Mouse (Mus musculus) limb, embryonic 14.5 days (tissue): ENCODE data around the gene Maml2. TPM values are rescaled to one million over a fixed set of nuclear protein-coding genes. Genes with fewer than 3 reads are reported as not detected.

Experiments
- ATAC-seq: fragments of 200-750 bp; cut with Nextera tagmentation; 2 replicates; pipeline ENCODE4 v1.8.0; 2017; ENCODE audit warnings: low read depth, moderate number of reproducible peaks, moderate TSS enrichment; ENCODE audit not compliant: low FRiP score
- DNase-seq: peaks from one replicate; pipeline ENCODE4 v3.0.0-alpha.2; 2015; ENCODE audit warnings: low spot score
- H3K27ac ChIP-seq: fragments of 300-500 bp; sonication (generic); replicated peaks from 2 replicates; pipeline ENCODE4 v1.5.1; 2014; ENCODE audit warnings: low read depth, mild to moderate bottlenecking, low read length, moderate library complexity, mixed read lengths
- H3K27me3 ChIP-seq: fragments of 300-500 bp; sonication (generic); 2 replicates; pipeline ENCODE4 v1.6.1; 2014; ENCODE audit warnings: low read length, mixed read lengths; ENCODE audit not compliant: control insufficient read depth, insufficient read depth
- H3K36me3 ChIP-seq: fragments of 300-500 bp; sonication (generic); 2 replicates; pipeline ENCODE4 v1.6.1; 2014; ENCODE audit warnings: mild to moderate bottlenecking, low read length, moderate library complexity, mixed read lengths; ENCODE audit not compliant: control insufficient read depth, insufficient read depth
- H3K4me1 ChIP-seq: fragments of 300-500 bp; sonication (generic); 2 replicates; pipeline ENCODE4 v1.6.1; 2014; ENCODE audit warnings: antibody characterized with exemption, low read length, mixed read lengths; ENCODE audit not compliant: control insufficient read depth, insufficient read depth
- H3K4me2 ChIP-seq: fragments of 300-500 bp; sonication (generic); replicated peaks from 2 replicates; pipeline ENCODE4 v1.6.1; 2014; ENCODE audit warnings: low read depth, mild to moderate bottlenecking, low read length, moderate library complexity; ENCODE audit not compliant: severe bottlenecking
- H3K4me3 ChIP-seq: fragments of 300-500 bp; sonication (generic); replicated peaks from 2 replicates; pipeline ENCODE4 v1.5.1; 2014; ENCODE audit warnings: low read length
- H3K9ac ChIP-seq: fragments of 300-500 bp; sonication (generic); 2 replicates; pipeline ENCODE4 v1.6.1; 2014; ENCODE audit warnings: mild to moderate bottlenecking, low read depth, low read length, moderate library complexity; ENCODE audit not compliant: severe bottlenecking
- H3K9me3 ChIP-seq: fragments of 300-500 bp; sonication (generic); 2 replicates; pipeline ENCODE4 v1.6.1; 2016; ENCODE audit warnings: low read length; ENCODE audit not compliant: control insufficient read depth
- POLR2A ChIP-seq: fragments of 200-500 bp; IDR thresholded peaks from 2 replicates; pipeline ENCODE4 v1.8.0; 2012; ENCODE audit warnings: inconsistent platforms, mild to moderate bottlenecking, moderate library complexity, borderline replicate concordance; ENCODE audit not compliant: insufficient read depth, insufficient read length; ENCODE audit errors: extremely low read depth
- WGBS: fragments of 180-500 bp; shearing (Covaris S2); extraction: QIAGEN DNeasy Blood & Tissue Kit; methylation state at CpG from one replicate; pipeline ENCODE4 v1.1.7; 2014; 5-methylcytosine and 5-hydroxymethylcytosine counted together
- polyA plus RNA-seq, 2 experiments: library from polyadenylated mRNA; depleted of rRNA in 1 of 2; stranded (reverse) in 1 of 2; unstranded in 1 of 2; fragments of >200 nt; fragmentation: Nextera tagmentation in 1 of 2; extraction: Ambion mirVana in 1 of 2; gene quantifications; 2 replicates each; pipeline versions ENCODE4 v1.2.1 to v1.2.3; 2012 to 2014

Gene Maml2
- polyA plus RNA-seq, 2 experiments, result 9.9 to 10.7 TPM

DNA sequence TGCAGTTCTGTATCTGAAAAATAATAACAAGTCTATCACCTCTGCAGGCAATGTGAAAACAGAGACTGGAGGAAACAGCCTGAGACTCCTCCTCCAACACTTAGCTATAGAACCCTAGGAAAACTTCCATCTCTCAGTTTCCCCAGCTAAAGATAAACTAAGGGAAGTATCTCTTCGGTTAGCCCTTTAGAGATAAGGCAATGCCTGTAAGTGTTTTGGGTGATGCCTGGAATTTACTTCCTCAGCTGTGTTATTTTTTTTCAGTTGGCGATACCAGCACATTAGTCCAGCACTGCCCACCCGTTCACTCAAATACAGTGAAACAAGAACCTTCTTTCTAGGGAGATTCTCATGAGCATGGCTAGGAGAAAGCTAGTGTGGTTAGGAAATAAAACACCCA, 36.8 kb upstream of the Maml2 start:
- H3K4me3 ChIP-seq, result no peak overlapping the region
- H3K4me2 ChIP-seq, result no peak overlapping the region
- WGBS, result 77% methylated on average over 3 of the region's 3 CpGs
- no peak overlapping the region for H3K27ac ChIP-seq
- TF ChIP-seq POLR2A, result no peak
- no peaks in the 10 kb centered on the region for H3K36me3 ChIP-seq
- no peak overlapping the region for H3K9ac ChIP-seq
- H3K27me3 ChIP-seq, result no peaks in the 10 kb centered on the region
- no peaks in the 10 kb centered on the region for H3K9me3 ChIP-seq
- ATAC-seq, result no peak
- no peaks in the 10 kb centered on the region for H3K4me1 ChIP-seq
- DNase-seq, result no peak

DNA sequence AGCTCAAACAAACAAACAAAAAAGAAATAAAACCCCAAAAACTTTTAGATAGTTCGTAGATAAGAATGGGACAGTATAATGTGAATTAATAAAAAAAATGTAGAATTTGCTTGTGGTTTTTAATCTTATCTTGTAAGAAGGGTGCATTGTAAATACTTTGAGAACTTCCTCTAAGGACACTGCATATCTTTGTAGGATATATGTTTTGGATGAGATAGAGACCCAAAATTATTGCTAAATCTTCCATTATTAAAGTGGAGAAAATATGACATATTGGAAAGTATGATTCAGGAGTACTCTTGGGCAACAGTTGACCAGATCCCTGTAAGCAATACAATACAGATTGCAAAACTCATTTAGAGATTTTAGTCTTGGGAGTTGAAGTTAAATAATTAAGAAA, 24.5 kb upstream of the Maml2 start:
- H3K36me3 ChIP-seq, result no peaks in the 10 kb centered on the region
- H3K27me3 ChIP-seq, result no peaks in the 10 kb centered on the region
- ATAC-seq, result no peak
- H3K4me2 ChIP-seq, result no peak overlapping the region
- no peak for DNase-seq
- TF ChIP-seq POLR2A, result no peak
- H3K9ac ChIP-seq, result no peak overlapping the region
- H3K4me1 ChIP-seq, result no peaks in the 10 kb centered on the region
- 84% methylated on average over 1 of the region's 1 CpGs for WGBS
- H3K27ac ChIP-seq, result no peak overlapping the region
- H3K4me3 ChIP-seq, result no peak overlapping the region
- H3K9me3 ChIP-seq, result no peaks in the 10 kb centered on the region

DNA sequence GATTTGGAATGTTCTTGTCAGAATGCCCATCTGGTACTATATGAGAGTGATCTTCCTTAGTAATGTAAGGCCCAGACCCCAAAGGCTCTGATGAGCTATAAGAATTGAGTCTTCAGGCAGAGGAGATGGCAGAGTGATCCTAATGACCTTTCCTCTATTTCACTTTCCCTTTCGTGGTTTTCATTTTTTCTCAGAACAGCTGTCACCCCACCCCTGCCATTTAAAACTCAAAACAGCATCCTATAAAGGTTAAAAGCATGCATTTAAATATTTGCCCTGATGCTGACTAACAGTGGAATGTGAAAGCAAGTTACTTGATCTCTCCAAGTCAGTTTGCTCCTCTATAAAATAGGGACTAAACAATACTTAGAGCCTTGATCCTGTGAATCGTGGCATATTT, 10.3 kb upstream of the Maml2 start:
- Histone ChIP-seq H3K27ac (no peak overlapping the region), H3K9ac (no peak overlapping the region), H3K27me3 (no peaks in the 10 kb centered on the region), H3K4me1 (no peaks in the 10 kb centered on the region), H3K9me3 (no peaks in the 10 kb centered on the region), H3K4me2 (no peak overlapping the region), H3K4me3 (no peak overlapping the region), H3K36me3 (no peaks in the 10 kb centered on the region)
- WGBS, result 40% methylated on average over 2 of the region's 2 CpGs
- no peak for TF ChIP-seq POLR2A
- no peak for ATAC-seq
- DNase-seq, result no peak

DNA sequence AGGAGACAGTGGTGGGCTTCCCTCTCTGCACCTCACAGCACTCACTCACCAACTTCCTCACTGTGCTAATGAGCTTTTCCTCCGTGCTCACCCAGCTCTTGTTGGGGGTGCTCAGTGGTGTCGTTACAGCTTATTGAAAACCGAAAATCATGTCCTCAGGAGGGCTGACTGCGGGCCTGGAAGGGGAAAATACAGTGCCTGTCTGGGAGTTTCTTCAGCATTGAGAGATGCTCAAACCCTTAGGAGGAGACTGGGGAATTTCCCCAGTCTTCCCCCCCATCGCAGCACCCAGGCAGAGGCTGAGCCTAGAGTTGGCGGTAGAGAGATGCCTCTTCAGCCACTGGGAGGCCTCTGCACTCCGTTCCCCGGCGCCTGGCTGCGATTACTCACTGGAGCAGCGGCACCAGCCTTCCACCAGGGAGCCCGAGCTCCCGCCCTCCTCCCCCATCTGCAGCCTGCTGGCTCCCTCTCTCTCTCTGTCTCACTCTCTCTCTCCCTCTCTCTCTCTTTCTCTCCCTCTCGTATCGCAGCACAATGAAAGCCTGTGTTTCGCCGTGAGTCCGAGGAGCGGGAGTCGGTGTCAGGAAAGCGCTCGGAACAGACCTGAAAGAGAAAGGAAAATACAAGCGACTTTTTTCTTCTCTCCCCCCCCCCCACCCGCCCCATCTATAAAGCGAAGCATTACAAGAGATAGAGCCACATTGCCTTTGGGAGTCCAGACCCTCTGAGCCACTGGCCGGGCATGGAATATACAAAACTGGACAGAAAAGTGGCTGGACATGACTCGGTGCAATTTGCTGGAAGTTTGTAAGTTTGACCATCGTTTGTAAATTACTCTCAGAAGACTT, 1.3 kb upstream of the Maml2 start:
- H3K4me2 ChIP-seq, result peak overlapping the region; percentile 96
- WGBS, result under 1% methylated on average over 25 of the region's 28 CpGs
- peak; percentile 49; the same call in 1 of the 2 replicates for TF ChIP-seq POLR2A

DNA sequence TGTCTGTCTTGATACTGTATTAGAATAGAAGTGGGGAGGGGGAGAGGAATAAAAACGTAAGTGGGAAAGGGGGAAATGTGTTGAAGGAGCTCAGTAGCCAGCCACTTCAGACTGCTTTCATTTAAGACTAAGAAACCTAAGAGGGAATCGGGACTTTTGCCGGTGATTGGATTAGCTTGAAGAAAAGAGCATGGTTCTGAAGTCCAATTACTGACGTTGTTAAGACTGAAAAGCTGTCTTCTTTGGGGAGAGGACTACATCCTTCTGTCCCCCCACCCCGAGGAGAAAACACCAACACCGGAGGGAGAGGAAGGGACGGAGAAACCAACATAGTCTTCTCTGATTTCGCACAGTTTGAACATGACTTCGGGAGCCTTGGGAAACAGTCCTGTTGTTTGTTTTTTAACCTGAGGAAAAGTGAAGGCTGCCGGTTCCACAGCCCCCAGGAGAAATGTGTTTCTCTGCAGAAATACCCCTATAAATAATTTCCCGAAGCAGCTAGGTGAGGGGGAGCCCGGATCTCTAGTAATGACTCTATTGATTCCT, 562 bp upstream of the Maml2 start:
- TF ChIP-seq POLR2A, result no peak
- Histone ChIP-seq H3K9me3 (no peaks in the 10 kb centered on the region), H3K9ac (peak overlapping the region; percentile 63), H3K27ac (peak overlapping the region; percentile 77), H3K4me2 (peak overlapping the region; percentile 96), H3K36me3 (no peaks in the 10 kb centered on the region), H3K27me3 (no peaks in the 10 kb centered on the region), H3K4me3 (peak overlapping the region; percentile 51), H3K4me1 (peaks cover 35% of the 10 kb centered on the region)
- WGBS, result under 1% methylated on average over 12 of the region's 12 CpGs
- DNase-seq (no peak), ATAC-seq (0 out of 2 replicates have a peak, but pooled peaks have one; percentile 4)

More for the DNA sequence above, 1.3 kb upstream of the Maml2 start:
- Histone ChIP-seq H3K27me3 (no peaks in the 10 kb centered on the region), H3K9ac (peak overlapping the region; percentile 63), H3K9me3 (no peaks in the 10 kb centered on the region), H3K4me1 (peaks cover 31% of the 10 kb centered on the region), H3K27ac (peak overlapping the region; percentile 77), H3K36me3 (no peaks in the 10 kb centered on the region), H3K4me3 (peak overlapping the region; percentile 51)
- peak; percentile 87 for ATAC-seq
- DNase-seq, result peak; percentile 91
